Mouse (Mus musculus): ENCODE measurements around the gene Sh3yl1. TPM values are rescaled to one million over a fixed set of nuclear protein-coding genes. Genes with fewer than 3 reads are reported as not detected.

Gene Sh3yl1
- polyA plus RNA-seq, 1 experiment from 2014 or later, result 15.0 TPM

GRCm38 (mm10) chr12:31005010-31005409 lies 93.5 kb downstream of the Sh3yl1 start:
- Histone ChIP-seq H3K4me3 (ENCODE audit: low read depth, low read length) (no peak overlapping the region), H3K9me3 (ENCODE audit: low read length) (no peaks in the 10 kb centered on the region), H3K4me2 (replicated peaks; ENCODE audit: low read depth, low read length) (no peak overlapping the region), H3K27ac (ENCODE audit: low read length) (no peak overlapping the region), H3K4me1 (ENCODE audit: insufficient read depth, low read depth, low read length) (no peaks in the 10 kb centered on the region), H3K9ac (replicated peaks; ENCODE audit: low read depth) (no peak overlapping the region), H3K36me3 (ENCODE audit: insufficient read depth, low read length) (no peaks in the 10 kb centered on the region), H3K27me3 (replicated peaks; ENCODE audit: insufficient read depth, low read length) (no peaks in the 10 kb centered on the region)
- WGBS, result 22% methylated on average over 3 of the region's 3 CpGs
- ATAC-seq, result peak; percentile 58; the same call in 1 of the 2 replicates
- DNase-seq (ENCODE audit: low spot score), result peak; percentile 74
- TF ChIP-seq EP300 (IDR thresholded peaks at IDR 0.05), result no peak
- TF ChIP-seq CTCF (IDR thresholded peaks at IDR 0.05), result peak; percentile 85

DNA sequence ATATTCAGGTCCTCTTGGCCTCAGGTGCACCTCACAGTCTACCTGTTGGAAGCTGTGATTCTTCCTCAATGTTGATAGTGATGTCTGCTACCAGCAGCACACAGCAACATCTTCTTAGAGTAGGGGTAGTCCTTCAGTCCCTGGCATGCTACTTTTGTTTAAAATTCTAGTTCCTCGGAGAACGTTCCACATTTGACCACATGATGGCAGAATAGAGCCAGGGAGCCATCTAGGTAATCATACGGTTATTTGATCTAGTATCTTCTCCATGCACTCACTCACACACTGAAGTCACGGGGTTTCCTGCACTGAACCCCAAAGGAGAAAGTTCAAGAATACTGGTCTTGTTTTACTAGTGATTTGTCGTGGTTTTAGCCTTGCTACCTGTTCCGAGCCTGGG lies 96.7 kb downstream of the Sh3yl1 start:
- H3K9ac ChIP-seq (replicated peaks; ENCODE audit: low read depth), result no peak overlapping the region
- DNase-seq (ENCODE audit: low spot score) (peak; percentile 57), ATAC-seq (no peak)
- no peaks in the 10 kb centered on the region for H3K9me3 ChIP-seq (ENCODE audit: low read length)
- no peak overlapping the region for H3K27ac ChIP-seq (ENCODE audit: low read length)
- no peaks in the 10 kb centered on the region for H3K36me3 ChIP-seq (ENCODE audit: insufficient read depth, low read length)
- TF ChIP-seq EP300 (IDR thresholded peaks at IDR 0.05), result no peak
- peak; percentile 79 for TF ChIP-seq CTCF (IDR thresholded peaks at IDR 0.05)
- no peak overlapping the region for H3K4me2 ChIP-seq (replicated peaks; ENCODE audit: low read depth, low read length)
- 17% methylated on average over 6 of the region's 6 CpGs for WGBS
- no peaks in the 10 kb centered on the region for H3K27me3 ChIP-seq (replicated peaks; ENCODE audit: insufficient read depth, low read length)
- H3K4me3 ChIP-seq (ENCODE audit: low read depth, low read length), result no peak overlapping the region
- no peaks in the 10 kb centered on the region for H3K4me1 ChIP-seq (ENCODE audit: insufficient read depth, low read depth, low read length)

Other genes with a start within 250 kb of the Sh3yl1 start
- gene Alkal2, start 27.3 kb upstream of the Sh3yl1 start, polyA plus RNA-seq (2015; fragmentation: Nextera tagmentation; extraction: Ambion mirVana), result 0.08 TPM in 1 of 2 replicates, not detected in the other
- 85.4 and 88.8 TPM in 2 replicates for gene Acp1, start 79 bp upstream of the Sh3yl1 start, polyA plus RNA-seq (2015; fragmentation: Nextera tagmentation; extraction: Ambion mirVana)
- 2.7 and 3.1 TPM in 2 replicates for gene Fam110c, start 162.2 kb downstream of the Sh3yl1 start, polyA plus RNA-seq (2015; fragmentation: Nextera tagmentation; extraction: Ambion mirVana)

Data from lung, postnatal 0 days (tissue).